Mouse (Mus musculus) spleen, adult 2 months (tissue): Measurements from ENCODE around the gene Sergef. TPM values are rescaled to one million over a fixed set of nuclear protein-coding genes. Genes with fewer than 3 reads are reported as not detected.

Source experiments
- DNase-seq, 2 experiments: peaks; one replicate each; pipeline versions ENCODE4 v3.0.0 to v3.0.0-alpha.2; 2012 to 2021; ENCODE audit warnings: low spot score in 2 of 2, low read depth in 1 of 2
- H3K27ac ChIP-seq: fragments of 200-500 bp; 2 replicates; pipeline ENCODE4 v1.5.1; 2012; ENCODE audit warnings: low read length, inconsistent platforms; ENCODE audit not compliant: insufficient read depth
- H3K27me3 ChIP-seq: fragments of 200-500 bp; 2 replicates; pipeline ENCODE4 v1.6.1; 2012; ENCODE audit warnings: mild to moderate bottlenecking, moderate library complexity, low read length, inconsistent platforms; ENCODE audit not compliant: control insufficient read depth, insufficient read depth
- H3K36me3 ChIP-seq: fragments of 200-500 bp; 2 replicates; pipeline ENCODE4 v1.6.1; 2012; ENCODE audit warnings: mild to moderate bottlenecking, low read length, inconsistent platforms; ENCODE audit not compliant: control insufficient read depth, insufficient read depth
- H3K4me1 ChIP-seq: fragments of 200-500 bp; 2 replicates; pipeline ENCODE4 v1.6.1; 2011; ENCODE audit warnings: inconsistent platforms; ENCODE audit not compliant: control insufficient read depth, insufficient read depth, insufficient read length
- H3K4me3 ChIP-seq: fragments of 200-500 bp; 2 replicates; pipeline ENCODE4 v1.5.1; 2011; ENCODE audit warnings: mild to moderate bottlenecking, inconsistent platforms; ENCODE audit not compliant: insufficient read depth, insufficient read length; ENCODE audit errors: extremely low read depth
- CTCF ChIP-seq: fragments of 200-500 bp; IDR thresholded peaks from 2 replicates; pipeline ENCODE4 v1.5.1; 2011; ENCODE audit warnings: mild to moderate bottlenecking, inconsistent platforms; ENCODE audit not compliant: insufficient read depth, insufficient read length, insufficient replicate concordance; ENCODE audit errors: extremely low read depth
- POLR2A ChIP-seq: fragments of 200-500 bp; IDR thresholded peaks from 2 replicates; pipeline ENCODE4 v1.6.1; 2011; ENCODE audit warnings: low read depth, low read length, inconsistent platforms
- WGBS: fragments of 180-500 bp; shearing (Covaris S2); methylation state at CpG from one replicate; pipeline ENCODE4 v1.1.7; 2018; 5-methylcytosine and 5-hydroxymethylcytosine counted together
- polyA plus RNA-seq: library from polyadenylated mRNA; depleted of rRNA; stranded (reverse); fragments of >200 nt; gene quantifications from 2 replicates; pipeline ENCODE4 v1.2.3, GENCODE M21; 2012

Sergef gene
- polyA plus RNA-seq, 1 experiment, result 7.4 TPM

GRCm38 (mm10) chr7:46554003-46554402 lies 85.6 kb downstream of the Sergef start:
- Histone ChIP-seq H3K36me3 (no peaks in the 10 kb centered on the region), H3K27ac (no peak overlapping the region), H3K4me3 (no peak overlapping the region), H3K4me1 (peaks cover 8% of the 10 kb centered on the region; the same call in 1 of the 2 replicates), H3K27me3 (no peaks in the 10 kb centered on the region)
- WGBS, result 85% methylated on average over 7 of the region's 7 CpGs
- TF ChIP-seq POLR2A (no peak), CTCF (no peak)
- no peak for DNase-seq

DNA sequence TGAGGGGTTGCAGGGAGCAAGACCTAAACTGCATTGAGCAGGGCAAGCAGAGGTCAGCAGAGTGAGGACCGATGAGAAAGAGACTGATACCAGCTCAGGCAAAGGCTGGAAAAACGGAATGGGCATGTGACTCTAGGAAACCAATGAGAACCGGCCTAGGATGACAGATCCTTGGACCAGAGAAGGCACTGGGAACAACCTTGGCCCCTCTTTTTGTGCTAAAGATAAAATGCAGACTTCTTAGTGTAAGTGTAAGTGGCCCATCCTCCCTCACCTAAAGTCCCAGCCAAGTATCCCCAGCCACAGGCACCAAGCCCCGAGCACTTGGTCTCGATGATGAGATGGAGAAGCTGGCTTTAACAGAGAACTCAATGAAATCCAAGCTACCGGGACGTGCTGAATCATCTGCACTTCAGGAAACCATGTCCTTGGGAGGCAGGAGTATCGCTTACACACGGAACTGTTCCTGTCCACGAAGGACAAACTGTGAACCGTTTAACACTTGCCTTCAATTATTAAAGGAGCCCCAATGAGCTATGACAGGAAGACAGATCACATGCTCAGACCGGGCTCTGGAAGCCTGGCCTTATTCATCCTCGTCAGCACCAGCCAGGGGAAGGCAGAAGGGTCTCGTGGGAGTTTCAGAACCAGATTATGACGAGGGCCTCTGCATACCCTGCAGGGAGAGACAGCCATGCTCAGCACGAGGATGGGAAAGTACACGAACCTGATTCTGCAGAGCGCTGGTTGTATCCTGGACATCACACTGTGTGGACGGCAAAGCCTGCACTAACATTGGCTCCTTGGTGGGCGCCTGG lies 87.5 kb downstream of the Sergef start:
- Histone ChIP-seq H3K27ac (no peak overlapping the region), H3K36me3 (no peaks in the 10 kb centered on the region), H3K4me1 (0 out of 2 replicates have a peak, but pooled peaks cover 2% of the 10 kb centered on the region), H3K4me3 (no peak overlapping the region), H3K27me3 (no peaks in the 10 kb centered on the region)
- TF ChIP-seq POLR2A (no peak), CTCF (no peak)
- WGBS, result 80% methylated on average over 20 of the region's 20 CpGs
- DNase-seq, result no peak

- no peak for DNase-seq
- Histone ChIP-seq H3K36me3 (no peaks in the 10 kb centered on the region), H3K4me1 (peaks cover 6% of the 10 kb centered on the region; the same call in 1 of the 2 replicates), H3K27ac (no peak overlapping the region), H3K27me3 (no peaks in the 10 kb centered on the region), H3K4me3 (no peak overlapping the region)
- TF ChIP-seq POLR2A, result no peak
- 91% methylated on average over 7 of the region's 7 CpGs for WGBS
These were observed 88.4 kb downstream of the Sergef start for GRCm38 (mm10) chr7:46551173-46551572.

DNA sequence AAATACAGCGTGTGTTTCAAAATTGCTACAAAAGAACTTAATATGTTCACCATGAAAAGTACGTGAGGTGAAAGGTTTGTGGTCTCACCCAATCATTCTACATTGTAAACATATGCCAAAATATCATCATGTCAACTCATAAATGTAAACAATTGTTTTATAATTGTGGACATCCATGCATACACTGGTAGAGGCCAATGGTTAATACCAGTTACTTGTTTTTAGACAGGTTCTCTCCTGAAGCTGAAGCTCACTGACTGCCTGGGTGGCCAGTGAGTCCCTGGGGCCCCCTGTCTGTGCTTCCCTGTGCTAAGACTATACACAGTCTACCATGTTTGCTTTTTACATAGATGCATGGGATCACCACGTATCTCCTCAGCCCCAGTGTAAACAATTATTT lies 91.5 kb downstream of the Sergef start:
- Histone ChIP-seq H3K27ac (no peak overlapping the region), H3K36me3 (no peaks in the 10 kb centered on the region), H3K4me1 (peaks cover 13% of the 10 kb centered on the region; the same call in 1 of the 2 replicates), H3K27me3 (no peaks in the 10 kb centered on the region), H3K4me3 (no peak overlapping the region)
- no peak for DNase-seq
- 96% methylated on average over 3 of the region's 3 CpGs for WGBS
- no peak for TF ChIP-seq CTCF
- TF ChIP-seq POLR2A, result no peak

DNA sequence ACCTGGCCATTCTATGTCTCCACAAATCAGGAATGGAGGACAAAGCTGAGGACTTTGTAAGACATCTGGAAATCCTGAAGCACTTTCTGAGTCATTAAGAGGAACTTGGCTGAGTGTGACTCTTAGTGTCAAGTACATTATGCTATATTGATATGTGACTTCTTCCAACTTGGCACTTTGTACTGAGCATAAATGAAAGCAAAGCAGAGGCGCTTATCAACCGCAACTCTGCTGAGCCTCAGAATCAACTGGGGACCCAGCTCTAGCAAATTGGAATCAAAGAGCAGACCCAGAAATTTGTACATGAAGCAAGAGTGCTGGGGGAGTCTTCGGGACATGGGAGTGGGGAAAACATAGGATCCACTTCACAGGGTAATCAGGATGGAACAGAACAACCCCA lies 92.0 kb downstream of the Sergef start:
- H3K4me1 ChIP-seq, result peaks cover 13% of the 10 kb centered on the region; the same call in 1 of the 2 replicates
- WGBS, result 86% methylated on average over 3 of the region's 3 CpGs
- TF ChIP-seq POLR2A (no peak), CTCF (no peak)

GRCm38 (mm10) chr7:46546539-46546938 lies 93.1 kb downstream of the Sergef start:
- Histone ChIP-seq H3K36me3 (peaks cover 3% of the 10 kb centered on the region; the same call in 1 of the 2 replicates), H3K27me3 (no peaks in the 10 kb centered on the region), H3K4me1 (peaks cover 13% of the 10 kb centered on the region; the same call in 1 of the 2 replicates), H3K4me3 (no peak overlapping the region), H3K27ac (no peak overlapping the region)
- DNase-seq, result no peak
- TF ChIP-seq POLR2A (no peak), CTCF (no peak)
- WGBS, result 9% methylated on average over 4 of the region's 4 CpGs

More for the DNA sequence above, 92.0 kb downstream of the Sergef start:
- Histone ChIP-seq H3K27me3 (no peaks in the 10 kb centered on the region), H3K36me3 (no peaks in the 10 kb centered on the region), H3K4me3 (no peak overlapping the region), H3K27ac (no peak overlapping the region)
- no peak for DNase-seq

GRCm38 (mm10) chr7:46544195-46544641 lies 95.4 kb downstream of the Sergef start:
- Histone ChIP-seq H3K4me1 (peaks cover 13% of the 10 kb centered on the region; the same call in 1 of the 2 replicates), H3K27me3 (no peaks in the 10 kb centered on the region), H3K36me3 (peaks cover 3% of the 10 kb centered on the region; the same call in 1 of the 2 replicates), H3K4me3 (no peak overlapping the region), H3K27ac (no peak overlapping the region)
- DNase-seq, result no peak
- WGBS, result 33% methylated on average over 12 of the region's 12 CpGs
- TF ChIP-seq POLR2A, result no peak
